Mouse (Mus musculus) forebrain, embryonic 10.5 days (tissue): ENCODE measurements around the gene Vav2. TPM values are rescaled to one million over a fixed set of nuclear protein-coding genes. Genes with fewer than 3 reads are reported as not detected.

Experiments
- DNase-seq: peaks from one replicate; pipeline ENCODE4 v3.0.0-alpha.2; 2017; ENCODE audit warnings: low spot score; ENCODE audit errors: extremely low spot score
- H3K27ac ChIP-seq: fragments of 300-500 bp; sonication (generic); 2 replicates; pipeline ENCODE4 v1.5.1; 2016; ENCODE audit warnings: mild to moderate bottlenecking
- H3K27me3 ChIP-seq: fragments of 300-500 bp; sonication (generic); 2 replicates; pipeline ENCODE4 v1.6.1; 2016; ENCODE audit warnings: mild to moderate bottlenecking; ENCODE audit not compliant: poor library complexity, severe bottlenecking
- H3K36me3 ChIP-seq: fragments of 300-500 bp; sonication (generic); replicated peaks from 2 replicates; pipeline ENCODE4 v1.6.1; 2016; ENCODE audit warnings: mild to moderate bottlenecking, moderate library complexity
- H3K4me1 ChIP-seq: fragments of 300-500 bp; sonication (generic); 2 replicates; pipeline ENCODE4 v1.6.1; 2016
- H3K4me3 ChIP-seq: fragments of 300-500 bp; sonication (generic); 2 replicates; pipeline ENCODE4 v1.5.1; 2016; ENCODE audit warnings: mild to moderate bottlenecking, moderate library complexity
- H3K9me3 ChIP-seq: fragments of 300-500 bp; sonication (generic); 2 replicates; pipeline ENCODE4 v1.6.1; 2016; ENCODE audit warnings: mild to moderate bottlenecking, moderate library complexity
- WGBS: fragments of 180-500 bp; shearing (Covaris S2); methylation state at CpG from one replicate; pipeline ENCODE4 v1.1.7; 2016; 5-methylcytosine and 5-hydroxymethylcytosine counted together
- polyA plus RNA-seq: library from polyadenylated mRNA; unstranded; fragments of >200 nt; fragmentation: Nextera tagmentation; extraction: Ambion mirVana; gene quantifications from 2 replicates; pipeline ENCODE4 v1.2.1, GENCODE M21; 2016

Gene Vav2
- polyA plus RNA-seq, 1 experiment from 2014 or later, result 11.5 TPM

- Histone ChIP-seq H3K27me3 (no peaks in the 10 kb centered on the region), H3K4me1 (no peaks in the 10 kb centered on the region), H3K4me3 (no peak overlapping the region), H3K9me3 (no peaks in the 10 kb centered on the region), H3K36me3 (peaks cover 99% of the 10 kb centered on the region), H3K27ac (no peak overlapping the region)
- no peak for DNase-seq
- 78% methylated on average over 9 of the region's 9 CpGs for WGBS
Observed at GRCm38 (mm10) chr2:27460651-27461050, 33.8 kb upstream of the Vav2 start.

- Histone ChIP-seq H3K27me3 (no peaks in the 10 kb centered on the region), H3K4me1 (no peaks in the 10 kb centered on the region), H3K4me3 (no peak overlapping the region), H3K36me3 (peaks cover 99% of the 10 kb centered on the region), H3K9me3 (no peaks in the 10 kb centered on the region), H3K27ac (no peak overlapping the region)
- 91% methylated on average over 5 of the region's 5 CpGs for WGBS
- DNase-seq, result no peak
Observed at GRCm38 (mm10) chr2:27460163-27460562, 33.3 kb upstream of the Vav2 start.

- no peak overlapping the region for H3K27ac ChIP-seq
- H3K9me3 ChIP-seq, result no peaks in the 10 kb centered on the region
- H3K36me3 ChIP-seq, result peaks cover 100% of the 10 kb centered on the region
- 90% methylated on average over 7 of the region's 7 CpGs for WGBS
- no peak overlapping the region for H3K4me3 ChIP-seq
- no peaks in the 10 kb centered on the region for H3K4me1 ChIP-seq
- DNase-seq, result no peak
- no peaks in the 10 kb centered on the region for H3K27me3 ChIP-seq
Observed at GRCm38 (mm10) chr2:27459735-27460134, 32.9 kb upstream of the Vav2 start.

GRCm38 (mm10) chr2:27450226-27450625 lies 23.4 kb upstream of the Vav2 start:
- H3K4me1 ChIP-seq, result no peaks in the 10 kb centered on the region
- H3K36me3 ChIP-seq, result peaks cover 98% of the 10 kb centered on the region
- 94% methylated on average over 14 of the region's 14 CpGs for WGBS
- H3K27ac ChIP-seq, result no peak overlapping the region
- H3K9me3 ChIP-seq, result no peaks in the 10 kb centered on the region
- no peak for DNase-seq
- H3K4me3 ChIP-seq, result no peak overlapping the region
- H3K27me3 ChIP-seq, result no peaks in the 10 kb centered on the region

GRCm38 (mm10) chr2:27447782-27448181 lies 20.9 kb upstream of the Vav2 start:
- 91% methylated on average over 5 of the region's 5 CpGs for WGBS
- no peak for DNase-seq
- peaks cover 88% of the 10 kb centered on the region for H3K36me3 ChIP-seq
- no peaks in the 10 kb centered on the region for H3K9me3 ChIP-seq
- peaks cover 10% of the 10 kb centered on the region for H3K4me1 ChIP-seq
- H3K27ac ChIP-seq, result no peak overlapping the region
- H3K4me3 ChIP-seq, result no peak overlapping the region
- no peaks in the 10 kb centered on the region for H3K27me3 ChIP-seq

GRCm38 (mm10) chr2:27446812-27447211 lies 20.0 kb upstream of the Vav2 start:
- H3K4me3 ChIP-seq, result no peak overlapping the region
- no peaks in the 10 kb centered on the region for H3K9me3 ChIP-seq
- DNase-seq, result no peak
- H3K27me3 ChIP-seq, result no peaks in the 10 kb centered on the region
- 97% methylated on average over 8 of the region's 8 CpGs for WGBS
- peaks cover 78% of the 10 kb centered on the region for H3K36me3 ChIP-seq
- peaks cover 18% of the 10 kb centered on the region for H3K4me1 ChIP-seq
- H3K27ac ChIP-seq, result no peak overlapping the region

GRCm38 (mm10) chr2:27445910-27446309 lies 19.1 kb upstream of the Vav2 start:
- Histone ChIP-seq H3K36me3 (peaks cover 69% of the 10 kb centered on the region), H3K27ac (no peak overlapping the region), H3K4me1 (peaks cover 20% of the 10 kb centered on the region), H3K4me3 (no peak overlapping the region), H3K27me3 (no peaks in the 10 kb centered on the region), H3K9me3 (no peaks in the 10 kb centered on the region)
- WGBS, result 95% methylated on average over 3 of the region's 3 CpGs
- no peak for DNase-seq

- no peak for DNase-seq
- 80% methylated on average over 5 of the region's 5 CpGs for WGBS
- peaks cover 23% of the 10 kb centered on the region for H3K4me1 ChIP-seq
- no peaks in the 10 kb centered on the region for H3K27me3 ChIP-seq
- H3K4me3 ChIP-seq, result peak overlapping the region; percentile 71
- no peaks in the 10 kb centered on the region for H3K9me3 ChIP-seq
- no peak overlapping the region for H3K27ac ChIP-seq
- peaks cover 43% of the 10 kb centered on the region for H3K36me3 ChIP-seq
Observed at GRCm38 (mm10) chr2:27443450-27443708, 16.5 kb upstream of the Vav2 start.

- peaks cover 26% of the 10 kb centered on the region for H3K4me1 ChIP-seq
- no peak for DNase-seq
- 35% methylated on average over 20 of the region's 20 CpGs for WGBS
- H3K4me3 ChIP-seq, result peak overlapping the region; percentile 71
- H3K27ac ChIP-seq, result peak overlapping the region; percentile 88
- H3K9me3 ChIP-seq, result no peaks in the 10 kb centered on the region
- H3K27me3 ChIP-seq, result no peaks in the 10 kb centered on the region
- peaks cover 38% of the 10 kb centered on the region for H3K36me3 ChIP-seq
Observed at GRCm38 (mm10) chr2:27442708-27443449, 16.0 kb upstream of the Vav2 start.

GRCm38 (mm10) chr2:27441767-27442707 lies 15.2 kb upstream of the Vav2 start, which contains the start of gene Brd3os:
Brd3os (plus strand) TSS chr2:27442324.
- 2% methylated on average over 36 of the region's 36 CpGs for WGBS
- peak; percentile 99 for DNase-seq
- peak within 1 kb of the TSS; percentile 71 for H3K4me3 ChIP-seq
- H3K4me1 ChIP-seq, result peaks cover 26% of the 10 kb centered on the region
- peak within 1 kb of the TSS; percentile 88 for H3K27ac ChIP-seq
- H3K27me3 ChIP-seq, result no peaks in the 10 kb centered on the region
- H3K9me3 ChIP-seq, result no peaks in the 10 kb centered on the region
- peaks cover 30% of the 10 kb centered on the region for H3K36me3 ChIP-seq

- no peaks in the 10 kb centered on the region for H3K9me3 ChIP-seq
- H3K27me3 ChIP-seq, result no peaks in the 10 kb centered on the region
- peaks cover 28% of the 10 kb centered on the region for H3K4me1 ChIP-seq
- no peaks in the 10 kb centered on the region for H3K36me3 ChIP-seq
- no peak overlapping the region for H3K4me3 ChIP-seq
- 26% methylated on average over 11 of the region's 11 CpGs for WGBS
- DNase-seq, result no peak
- H3K27ac ChIP-seq, result no peak overlapping the region
Observed at GRCm38 (mm10) chr2:27438281-27438680, 11.4 kb upstream of the Vav2 start.

- Histone ChIP-seq H3K36me3 (no peaks in the 10 kb centered on the region), H3K4me3 (no peak overlapping the region), H3K4me1 (peaks cover 24% of the 10 kb centered on the region), H3K27me3 (no peaks in the 10 kb centered on the region), H3K9me3 (no peaks in the 10 kb centered on the region), H3K27ac (no peak overlapping the region)
- 61% methylated on average over 1 of the region's 1 CpGs for WGBS
- no peak for DNase-seq
Observed at GRCm38 (mm10) chr2:27437876-27438275, 11.0 kb upstream of the Vav2 start.

GRCm38 (mm10) chr2:27432599-27432998 lies 5.8 kb upstream of the Vav2 start:
- Histone ChIP-seq H3K27me3 (peaks cover 3% of the 10 kb centered on the region; the same call in 1 of the 2 replicates), H3K4me1 (peaks cover 14% of the 10 kb centered on the region), H3K36me3 (no peaks in the 10 kb centered on the region), H3K27ac (no peak overlapping the region), H3K4me3 (no peak overlapping the region), H3K9me3 (no peaks in the 10 kb centered on the region)
- no peak for DNase-seq
- WGBS, result 81% methylated on average over 2 of the region's 2 CpGs
